In genomic region chr10:119274333-119274732, GRCm38 (mm10) we compare ENCODE assay signal across 31 mouse cellular contexts.
"Had no signal": no experiment of that assay in that cellular context is flagged by ENCODE, and none has a peak within 500 bp of the region (broad histone marks: within the 10 kb centered on the region; RNA-seq: fewer than 3 reads in every experiment).

No protein-coding gene starts in this region.

- H3K27ac ChIP-seq: limb, embryonic 10.5 days; limb, embryonic 12.5 days; limb, embryonic 13.5 days; limb, embryonic 15.5 days; liver, embryonic 12.5 days; liver, embryonic 13.5 days; liver, embryonic 14.5 days; liver, embryonic 15.5 days; lung, embryonic 15.5 days; macrophage; midbrain, embryonic 10.5 days; midbrain, embryonic 12.5 days; midbrain, embryonic 13.5 days; midbrain, embryonic 15.5 days; neural tube, embryonic 12.5 days had no signal

- H3K4me3 ChIP-seq: limb, embryonic 10.5 days; limb, embryonic 12.5 days; limb, embryonic 13.5 days; limb, embryonic 15.5 days; liver, embryonic 12.5 days; liver, embryonic 13.5 days; liver, embryonic 15.5 days; lung, embryonic 15.5 days; megakaryocyte, embryonic 14.5 days; midbrain, embryonic 10.5 days; midbrain, embryonic 12.5 days; midbrain, embryonic 13.5 days; midbrain, embryonic 15.5 days; neural tube, embryonic 12.5 days had no signal

- H3K4me2 ChIP-seq: limb, embryonic 12.5 days; limb, embryonic 13.5 days; limb, embryonic 15.5 days; liver, embryonic 11.5 days; liver, embryonic 12.5 days; liver, embryonic 13.5 days; liver, embryonic 15.5 days; lung, embryonic 14.5 days; lung, embryonic 15.5 days; midbrain, embryonic 11.5 days; midbrain, embryonic 12.5 days; midbrain, embryonic 13.5 days; midbrain, embryonic 15.5 days; neural tube, embryonic 12.5 days had no signal

- ATAC-seq: liver, embryonic 12.5 days; liver, postnatal 0 days; lung, postnatal 0 days; midbrain, embryonic 13.5 days; midbrain, embryonic 15.5 days; midbrain, embryonic 16.5 days had no signal

- H3K9me3 ChIP-seq: limb, embryonic 10.5 days; limb, embryonic 12.5 days; limb, embryonic 13.5 days; limb, embryonic 15.5 days; liver, embryonic 12.5 days; liver, embryonic 13.5 days; liver, embryonic 15.5 days; lung, embryonic 15.5 days; midbrain, embryonic 10.5 days; midbrain, embryonic 12.5 days; midbrain, embryonic 13.5 days; midbrain, embryonic 15.5 days; neural tube, embryonic 12.5 days had no signal

- H3K9ac ChIP-seq: limb, embryonic 12.5 days; limb, embryonic 13.5 days; limb, embryonic 15.5 days; liver, embryonic 12.5 days; liver, embryonic 13.5 days; liver, embryonic 14.5 days; liver, embryonic 15.5 days; liver, postnatal 0 days; lung, embryonic 14.5 days; lung, embryonic 15.5 days; midbrain, embryonic 12.5 days; midbrain, embryonic 13.5 days; midbrain, embryonic 15.5 days; neural tube, embryonic 12.5 days had no signal

- DNase-seq: left cerebral cortex, postnatal 4 days; liver; liver, embryonic 13.5 days; liver, postnatal 0 days; lung, adult 18-20 months; lung, adult 2 months; lung, embryonic 14.5 days; lung, postnatal 10 days; lung, postnatal 14 days; lung, postnatal 36 days; lung, postnatal 4 days; midbrain, embryonic 14.5 days had no signal

- H3K36me3 ChIP-seq: limb, embryonic 10.5 days; limb, embryonic 12.5 days; limb, embryonic 13.5 days; limb, embryonic 15.5 days; liver, embryonic 12.5 days; liver, embryonic 13.5 days; liver, embryonic 15.5 days; lung, embryonic 15.5 days; midbrain, embryonic 10.5 days; midbrain, embryonic 12.5 days; midbrain, embryonic 13.5 days; midbrain, embryonic 15.5 days; neural tube, embryonic 12.5 days had no signal

- H3K27me3 ChIP-seq: limb, embryonic 12.5 days; limb, embryonic 13.5 days; limb, embryonic 15.5 days; liver, embryonic 12.5 days; liver, embryonic 13.5 days; liver, embryonic 15.5 days; lung, embryonic 15.5 days; megakaryocyte, embryonic 14.5 days; midbrain, embryonic 12.5 days; midbrain, embryonic 13.5 days; midbrain, embryonic 15.5 days; neural tube, embryonic 12.5 days had no signal

- H3K4me1 ChIP-seq: limb, embryonic 10.5 days; limb, embryonic 12.5 days; limb, embryonic 13.5 days; limb, embryonic 15.5 days; liver, embryonic 12.5 days; liver, embryonic 13.5 days; liver, embryonic 15.5 days; lung, embryonic 15.5 days; megakaryocyte, embryonic 14.5 days; midbrain, embryonic 15.5 days; neural tube, embryonic 12.5 days had no signal
